Mouse (Mus musculus) T-cell, adult 2 months (primary cell): ENCODE data around the gene Tmem191c.

Source experiments
- DNase-seq: peaks from one replicate; pipeline ENCODE4 v3.0.0; 2022; ENCODE audit warnings: low spot score

The Tmem191c gene

GRCm38 (mm10) chr16:17329848-17330570 lies 54.1 kb downstream of the Tmem191c start:
- DNase-seq, result no peak

GRCm38 (mm10) chr16:17331116-17331515 lies 55.2 kb downstream of the Tmem191c start, which contains the start of gene Serpind1:
Gene Serpind1, plus strand, starts transcription at chr16:17331371.
- DNase-seq, result no peak

- no peak for DNase-seq
Measured at GRCm38 (mm10) chr16:17331855-17332254, 56.0 kb downstream of the Tmem191c start.
